Comparison of ENCODE assay signal across 30 mouse cellular contexts in genomic region chr9:90021442-90021841, GRCm38 (mm10). TPM values are rescaled to one million over a fixed set of nuclear protein-coding genes. Genes with fewer than 3 reads are reported as not detected.
DNase-seq lines count a peak whose midpoint lies in the region; ATAC-seq and TF ChIP-seq lines count a peak whose summit lies in the region.
"Had no signal": no experiment of that assay in that cellular context is flagged by ENCODE, and none has a peak within 500 bp of the region (broad histone marks: within the 10 kb centered on the region; RNA-seq: fewer than 3 reads in every experiment).

No protein-coding gene starts in this region.

- WGBS in cerebellum, adult 2 months = 89% methylated on average over 4 of the region's 4 CpGs

- H3K4me3 ChIP-seq in cerebellum, adult 2 months (replicated peaks; ENCODE audit: insufficient read depth, low read depth, low read length) = no peak overlapping the region
- H3K4me3 ChIP-seq: erythroblast, embryonic 14.5 days; heart, adult 2 months; heart, embryonic 13.5 days; limb, embryonic 13.5 days; liver, embryonic 12.5 days had no signal

- H3K4me1 ChIP-seq in cerebellum, adult 2 months (ENCODE audit: control insufficient read depth, insufficient read depth, low read length) = no peaks in the 10 kb centered on the region
- H3K4me1 ChIP-seq: heart, embryonic 13.5 days; limb, embryonic 13.5 days; liver, embryonic 12.5 days had no signal

- TF ChIP-seq POLR2A in cerebellum, adult 2 months (IDR thresholded peaks at IDR 0.05; ENCODE audit: borderline replicate concordance, insufficient read depth, low read length) = no peak

- no peaks in the 10 kb centered on the region for H3K27me3 ChIP-seq in splenic B cell, adult 2 months (ENCODE audit: control insufficient read depth, insufficient read depth, low read length, poor library complexity, severe bottlenecking)
- H3K27me3 ChIP-seq in cerebellum, adult 2 months (ENCODE audit: control insufficient read depth, insufficient read depth, low read length) = no peaks in the 10 kb centered on the region
- H3K27me3 ChIP-seq: heart, embryonic 13.5 days; limb, embryonic 13.5 days; liver, embryonic 12.5 days had no signal

- peak; percentile 7 for DNase-seq in heart, adult 8-10 months (ENCODE audit: low spot score)
- DNase-seq in heart, postnatal 14 days = no peak
- DNase-seq in spleen, postnatal 36 days (ENCODE audit: low spot score in 2 of 2) = peak; percentile 40 to 52
- no peak for DNase-seq in spleen, adult 12 weeks (ENCODE audit: low spot score)
- peak; percentile 55 for DNase-seq in splenic B cell, adult 2 months (ENCODE audit: low read depth, low spot score)
- no peak for DNase-seq in adrenal gland, adult 18-20 months (ENCODE audit: low spot score in 2 of 2)
- no peak for DNase-seq in cerebellum, adult 2 months
- DNase-seq: adrenal gland, postnatal 10 days; cerebellum, adult 11 months; cerebellum, adult 9-11 months; gastrocnemius, postnatal 25 days; heart, adult 2 months; heart, postnatal 10 days; kidney, adult 8-10 months; kidney, postnatal 4 days; lung, adult 18-20 months; lung, postnatal 4 days; midbrain, embryonic 14.5 days; thymus, adult 18-20 months; thymus, postnatal 25 days had no signal

- intact Hi-C loops in heart, postnatal 14 days (cut with DNase I) = no loop called here

- H3K36me3 ChIP-seq in splenic B cell, adult 2 months (ENCODE audit: control insufficient read depth, insufficient read depth, low read length, poor library complexity, severe bottlenecking) = no peaks in the 10 kb centered on the region
- H3K36me3 ChIP-seq: heart, embryonic 13.5 days; limb, embryonic 13.5 days; liver, embryonic 12.5 days had no signal

- ATAC-seq in megakaryocyte, adult 5-6 weeks (ENCODE audit: poor library complexity, severe bottlenecking) = peak; percentile 86
- ATAC-seq: forebrain, embryonic 16.5 days; hindbrain, embryonic 16.5 days; liver, embryonic 12.5 days; lung, postnatal 0 days had no signal

- no peak for TF ChIP-seq CTCF in cerebellum, adult 2 months (IDR thresholded peaks at IDR 0.05; ENCODE audit: borderline replicate concordance, insufficient read depth, low read depth, low read length)

- no peak overlapping the region for H3K27ac ChIP-seq in cerebellum, adult 2 months (ENCODE audit: insufficient read depth, low read length)
- H3K27ac ChIP-seq: heart, adult 2 months; heart, embryonic 13.5 days; kidney, postnatal 0 days; limb, embryonic 13.5 days; liver, embryonic 12.5 days; stomach, postnatal 0 days had no signal

RNA-seq across cellular contexts. Expression of gene Ctsh, which starts 32.5 kb away (rescaled TPM):
- total RNA-seq in heart, adult 8-10 months (2022) = 10 to 100 TPM; 43.8 to 66.2 (median 55.1) TPM
- 10 to 100 TPM; 39.9 to 40.0 TPM for total RNA-seq in heart, postnatal 14 days (2021)
- 677 and 692 TPM in 2 replicates for total RNA-seq in megakaryocyte, adult 5-6 weeks (2015)
- total RNA-seq in megakaryocyte, adult 5-6 weeks (2017) = 321 and 348 TPM in 2 replicates
- total RNA-seq in adrenal gland, adult 18-20 months (2021) = 100 to 1,000 TPM; 142 to 158 TPM
- polyA plus RNA-seq in cerebellum, adult 2 months (2012; rRNA removed) = 13.8 and 16.3 TPM in 2 replicates

Comparison
In these comparisons a context has a peak if more than half of its experiments do, and no peak if none do; other contexts are left out.
1. DNase-seq: peak in heart, adult 8-10 months (single experiment), spleen, postnatal 36 days (2 of 2) and splenic B cell, adult 2 months (single experiment); none in heart, postnatal 14 days (0 of 2), spleen, adult 12 weeks (single experiment), adrenal gland, adult 18-20 months (0 of 2) and cerebellum, adult 2 months (0 of 2).